Mouse (Mus musculus) 3134 (cell line): ENCODE measurements around the gene Ksr2.

Experiments used
- DNase-seq: peaks from one replicate; pipeline ENCODE4 v3.0.0-alpha.2; 2011; ENCODE audit warnings: low spot score; ENCODE audit not compliant: insufficient read length; ENCODE audit errors: extremely low read depth

Ksr2 gene

GRCm38 (mm10) chr5:117521156-117521555 lies 107.4 kb downstream of the Ksr2 start:
- DNase-seq: no peak

GRCm38 (mm10) chr5:117521701-117522100 lies 107.9 kb downstream of the Ksr2 start:
- DNase-seq: no peak

- DNase-seq: no peak
Measured at GRCm38 (mm10) chr5:117522471-117522870, 108.7 kb downstream of the Ksr2 start.

GRCm38 (mm10) chr5:117523010-117523409 lies 109.2 kb downstream of the Ksr2 start:
- no peak for DNase-seq

GRCm38 (mm10) chr5:117530991-117531390 lies 117.2 kb downstream of the Ksr2 start:
- no peak for DNase-seq

- DNase-seq: no peak
Measured at GRCm38 (mm10) chr5:117539221-117539620, 125.4 kb downstream of the Ksr2 start.

- DNase-seq: no peak
Measured at GRCm38 (mm10) chr5:117541654-117542053, 127.9 kb downstream of the Ksr2 start.

GRCm38 (mm10) chr5:117546694-117547268 lies 133.0 kb downstream of the Ksr2 start:
- DNase-seq: no peak

GRCm38 (mm10) chr5:117550992-117551391 lies 137.2 kb downstream of the Ksr2 start:
- DNase-seq: no peak

- no peak for DNase-seq
Measured at GRCm38 (mm10) chr5:117552096-117552495, 138.3 kb downstream of the Ksr2 start.

GRCm38 (mm10) chr5:117554505-117554904 lies 140.7 kb downstream of the Ksr2 start:
- no peak for DNase-seq

GRCm38 (mm10) chr5:117556570-117556969 lies 142.8 kb downstream of the Ksr2 start:
- no peak for DNase-seq

GRCm38 (mm10) chr5:117561080-117561479 lies 147.3 kb downstream of the Ksr2 start:
- no peak for DNase-seq

GRCm38 (mm10) chr5:117566051-117566665 lies 152.4 kb downstream of the Ksr2 start:
- no peak for DNase-seq

- DNase-seq: no peak
Measured at GRCm38 (mm10) chr5:117569190-117569795, 155.5 kb downstream of the Ksr2 start.

- DNase-seq: no peak
Measured at GRCm38 (mm10) chr5:117572428-117572827, 158.6 kb downstream of the Ksr2 start.

GRCm38 (mm10) chr5:117574894-117575293 lies 161.1 kb downstream of the Ksr2 start:
- DNase-seq: no peak

- DNase-seq: no peak
Measured at GRCm38 (mm10) chr5:117577598-117577997, 163.8 kb downstream of the Ksr2 start.

- DNase-seq: no peak
Measured at GRCm38 (mm10) chr5:117581711-117582110, 167.9 kb downstream of the Ksr2 start.

- DNase-seq: no peak
Measured at GRCm38 (mm10) chr5:117584428-117584827, 170.6 kb downstream of the Ksr2 start.

- DNase-seq: no peak
Measured at GRCm38 (mm10) chr5:117589266-117589665, 175.5 kb downstream of the Ksr2 start.

- no peak for DNase-seq
Measured at GRCm38 (mm10) chr5:117593273-117593672, 179.5 kb downstream of the Ksr2 start.
